In genomic region chr11:48818346-48818745, GRCm38 (mm10) we compare ENCODE assay signal across 8 mouse cellular contexts. TPM values are rescaled to one million over a fixed set of nuclear protein-coding genes. Genes with fewer than 3 reads are reported as not detected.
A peak's percentile ranks its signal among the peaks of the same experiment; 100 is the strongest.
DNase-seq lines count a peak whose midpoint lies in the region; ATAC-seq and TF ChIP-seq lines count a peak whose summit lies in the region.

No protein-coding gene starts in this region.

- WGBS in cerebellum, adult 2 months, result under 1% methylated on average over 16 of the region's 16 CpGs
- WGBS in lung, embryonic 14.5 days, result 0% methylated on average over 16 of the region's 16 CpGs
- WGBS in thymus, adult 2 months, result under 1% methylated on average over 16 of the region's 16 CpGs

- peak; percentile 20 to 21; a peak in 2 of 4 replicates for ATAC-seq in hematopoietic stem cell, adult 5-6 weeks (replicated peaks in 1 of 2; ENCODE audit: insufficient read depth in 1 of 2, low FRiP score in 2 of 2, low TSS enrichment in 1 of 2, low read depth in 1 of 2, poor library complexity in 2 of 2, severe bottlenecking in 2 of 2)
- 0 out of 2 replicates have a peak, but pooled peaks have one; percentile 4 for ATAC-seq in lung, embryonic 14.5 days (ENCODE audit: insufficient read depth)

- TF ChIP-seq EP300 in MEL (IDR thresholded peaks at IDR 0.05; ENCODE audit: low read depth in 1 of 2, low read length in 2 of 2), result no peak

- peaks cover 27% of the 10 kb centered on the region for H3K79me2 ChIP-seq in MEL (ENCODE audit: control insufficient read depth, insufficient read depth, low read length, poor library complexity)

- peak overlapping the region; percentile 95 for H3K9ac ChIP-seq in MEL (ENCODE audit: control insufficient read depth, low read depth, low read length, poor library complexity, severe bottlenecking)
- H3K9ac ChIP-seq in lung, embryonic 14.5 days, result 0 out of 2 replicates have a peak overlapping the region, but pooled peaks have one; percentile 74

- TF ChIP-seq CTCF in MEL (IDR thresholded peaks at IDR 0.05 in 2 of 3, conservative IDR thresholded peaks at IDR 0.05 in 1 of 3; ENCODE audit: control insufficient read depth in 1 of 3, insufficient read depth in 1 of 3, low read depth in 2 of 3, low read length in 3 of 3, poor library complexity in 1 of 3, severe bottlenecking in 1 of 3), result no peak
- no peak for TF ChIP-seq CTCF in cerebellum, adult 2 months (IDR thresholded peaks at IDR 0.05; ENCODE audit: borderline replicate concordance, insufficient read depth, low read depth, low read length)
- TF ChIP-seq CTCF in lung, embryonic 14.5 days (IDR thresholded peaks at IDR 0.05; ENCODE audit: low read depth), result no peak
- TF ChIP-seq CTCF in thymus, adult 2 months (IDR thresholded peaks at IDR 0.05; ENCODE audit: borderline replicate concordance, control insufficient read depth, extremely low read depth, insufficient read depth, low read length, poor library complexity), result no peak

- no peak for TF ChIP-seq POLR2A in MEL (IDR thresholded peaks at IDR 0.05; ENCODE audit: control insufficient read depth in 1 of 2, insufficient read depth in 1 of 2, low read depth in 1 of 2, low read length in 2 of 2, poor library complexity in 1 of 2)
- TF ChIP-seq POLR2A in cerebellum, adult 2 months (IDR thresholded peaks at IDR 0.05; ENCODE audit: borderline replicate concordance, insufficient read depth, low read length), result no peak
- no peak for TF ChIP-seq POLR2A in thymus, adult 2 months (IDR thresholded peaks at IDR 0.05; ENCODE audit: control insufficient read depth, extremely low read depth, insufficient read depth, low read length, poor library complexity)

- H3K4me2 ChIP-seq in lung, embryonic 14.5 days, result peak overlapping the region; percentile 68

- H3K36me3 ChIP-seq in MEL (ENCODE audit: control insufficient read depth in 1 of 2, insufficient read depth in 2 of 2, low read length in 2 of 2), result peaks cover 0 to 45% of the 10 kb centered on the region in 2 experiments; a peak in 2 of 4 replicates
- H3K36me3 ChIP-seq in lung, embryonic 14.5 days (ENCODE audit: insufficient read depth), result peaks cover 10% of the 10 kb centered on the region; the same call in 1 of the 2 replicates
- no peaks in the 10 kb centered on the region for H3K36me3 ChIP-seq in thymus, adult 2 months (ENCODE audit: control insufficient read depth, insufficient read depth, low read length)

- no peaks in the 10 kb centered on the region for H3K9me3 ChIP-seq in MEL (replicated peaks; ENCODE audit: insufficient read depth, low read length)
- no peaks in the 10 kb centered on the region for H3K9me3 ChIP-seq in lung, embryonic 14.5 days (ENCODE audit: low read depth, low read length)

- H3K27me3 ChIP-seq in MEL (ENCODE audit: control insufficient read depth in 1 of 2, insufficient read depth in 2 of 2, low read length in 2 of 2), result no peaks in the 10 kb centered on the region
- H3K27me3 ChIP-seq in cerebellum, adult 2 months (ENCODE audit: control insufficient read depth, insufficient read depth, low read length), result no peaks in the 10 kb centered on the region
- no peaks in the 10 kb centered on the region for H3K27me3 ChIP-seq in lung, embryonic 14.5 days (ENCODE audit: insufficient read depth, low read length)
- no peaks in the 10 kb centered on the region for H3K27me3 ChIP-seq in thymus, adult 2 months (ENCODE audit: control insufficient read depth, insufficient read depth, low read length)

- no peak overlapping the region for H3K27ac ChIP-seq in MEL (ENCODE audit: control insufficient read depth, low read depth, low read length)
- H3K27ac ChIP-seq in cerebellum, adult 2 months (ENCODE audit: insufficient read depth, low read length), result no peak overlapping the region
- no peak overlapping the region for H3K27ac ChIP-seq in lung, embryonic 14.5 days (ENCODE audit: low read depth)
- no peak overlapping the region for H3K27ac ChIP-seq in thymus, adult 2 months (ENCODE audit: control insufficient read depth, insufficient read depth, low read length)

- peaks cover 14 to 48% of the 10 kb centered on the region in 2 experiments for H3K4me1 ChIP-seq in MEL (ENCODE audit: control insufficient read depth in 1 of 2, insufficient read depth in 2 of 2, low read length in 2 of 2)
- H3K4me1 ChIP-seq in cerebellum, adult 2 months (ENCODE audit: control insufficient read depth, insufficient read depth, low read length), result peaks cover 5% of the 10 kb centered on the region
- no peaks in the 10 kb centered on the region for H3K4me1 ChIP-seq in lung, embryonic 14.5 days (ENCODE audit: insufficient read depth)
- peaks cover 10% of the 10 kb centered on the region for H3K4me1 ChIP-seq in thymus, adult 2 months (replicated peaks; ENCODE audit: control insufficient read depth, insufficient read depth, low read length)

- peak; percentile 97 for DNase-seq in MEL (ENCODE audit: low read depth, low spot score)
- peak; percentile 85 to 86 for DNase-seq in cerebellum, adult 2 months
- peak; percentile 97 for DNase-seq in forelimb bud, embryonic 11.5 days (ENCODE audit: low read depth, low spot score)
- peak; percentile 84 to 90 for DNase-seq in layer of hippocampus, adult 8-10 months (ENCODE audit: low spot score in 2 of 2)
- DNase-seq in lung, embryonic 14.5 days, result peak; percentile 99
- DNase-seq in ovary, adult 18-20 months (ENCODE audit: low spot score), result peak; percentile 55
- peak; percentile 83 for DNase-seq in thymus, adult 2 months

- peak overlapping the region; percentile 86 to 97 for H3K4me3 ChIP-seq in MEL (ENCODE audit: control insufficient read depth in 1 of 2, insufficient read depth in 1 of 2, low read depth in 2 of 2, low read length in 2 of 2)
- peak overlapping the region; percentile 52 for H3K4me3 ChIP-seq in cerebellum, adult 2 months (replicated peaks; ENCODE audit: insufficient read depth, low read depth, low read length)
- H3K4me3 ChIP-seq in lung, embryonic 14.5 days (ENCODE audit: low read depth, low read length), result peak overlapping the region; percentile 74
- no peak overlapping the region for H3K4me3 ChIP-seq in thymus, adult 2 months (ENCODE audit: control insufficient read depth, insufficient read depth, low read length)

- TF ChIP-seq RAD21 in MEL (IDR thresholded peaks at IDR 0.05; ENCODE audit: low read depth, low read length), result no peak

TF ChIP-seq in MEL, 35 proteins besides CTCF, POLR2A, EP300 and RAD21 (continues in another document):
- no peak for TF ChIP-seq RCOR1 (IDR thresholded peaks at IDR 0.05; ENCODE audit: low read depth, low read length)
- TF ChIP-seq KAT2A (conservative IDR thresholded peaks at IDR 0.05; ENCODE audit: low read depth, low read length), result peak; percentile 65; the same call in 1 of the 2 replicates
- TF ChIP-seq MEF2A (IDR thresholded peaks at IDR 0.05; ENCODE audit: extremely low read depth, insufficient replicate concordance, low read depth, low read length, poor library complexity, severe bottlenecking), result no peak
- TF ChIP-seq TAL1 (IDR thresholded peaks at IDR 0.05; ENCODE audit: low read length), result 0 out of 2 replicates have a peak, but pooled peaks have one; percentile 5

RNA-seq across cellular contexts. Expression of gene Trim41, which starts 1.2 kb away (rescaled TPM):
- 31.6 and 37.0 TPM in 2 replicates for total RNA-seq in MEL (2012; rRNA removed)
- 10 to 100 TPM; 56.4 to 76.3 TPM for polyA plus RNA-seq in MEL (2012; ENCODE audit: insufficient read depth in 1 of 2, insufficient read length in 2 of 2, low read depth in 1 of 2, low replicate concordance in 2 of 2, missing spikeins in 1 of 2)
- 42.3 and 45.0 TPM in 2 replicates for polyA plus RNA-seq in cerebellum, adult 2 months (2012; rRNA removed)
- total RNA-seq in hematopoietic stem cell, adult 5-6 weeks (2017), result 54.7 and 74.2 TPM in 2 replicates
- 10 to 100 TPM; 45.7 to 73.5 (median 57.9) TPM for total RNA-seq in layer of hippocampus, adult 8-10 months (2022)
- polyA plus RNA-seq in lung, embryonic 14.5 days (2014; fragmentation: Nextera tagmentation; extraction: Ambion mirVana), result 4.5 and 4.6 TPM in 2 replicates
- 41.7 and 41.9 TPM in 2 replicates for polyA plus RNA-seq in thymus, adult 2 months (2012; rRNA removed)

RNA-seq across cellular contexts. Expression of gene Trim7, which starts 7.6 kb away (rescaled TPM):
- 0.72 and 0.81 TPM in 2 replicates for total RNA-seq in MEL (2012; rRNA removed)
- 1 to 10 TPM in 1 of 2 experiments, not detected in 1; 1.3 TPM for polyA plus RNA-seq in MEL (2012; ENCODE audit: insufficient read depth in 1 of 2, insufficient read length in 2 of 2, low read depth in 1 of 2, low replicate concordance in 2 of 2, missing spikeins in 1 of 2)
- 4.2 and 4.7 TPM in 2 replicates for polyA plus RNA-seq in cerebellum, adult 2 months (2012; rRNA removed)
- total RNA-seq in hematopoietic stem cell, adult 5-6 weeks (2017), result 0.19 and 4.3 TPM in 2 replicates
- 1 to 10 TPM; 2.2 to 3.4 (median 3.1) TPM for total RNA-seq in layer of hippocampus, adult 8-10 months (2022)
- 0.55 and 1.4 TPM in 2 replicates for polyA plus RNA-seq in lung, embryonic 14.5 days (2014; fragmentation: Nextera tagmentation; extraction: Ambion mirVana)
- polyA plus RNA-seq in thymus, adult 2 months (2012; rRNA removed), result 11.6 and 13.0 TPM in 2 replicates

RNA-seq across cellular contexts. Expression of gene Gm12184, which starts 8.1 kb away (rescaled TPM):
- 7.1 and 10.9 TPM in 2 replicates for total RNA-seq in MEL (2012; rRNA removed)
- 10 to 100 TPM in 1 of 2 experiments, not detected in 1; 15.3 TPM for polyA plus RNA-seq in MEL (2012; ENCODE audit: insufficient read depth in 1 of 2, insufficient read length in 2 of 2, low read depth in 1 of 2, low replicate concordance in 2 of 2, missing spikeins in 1 of 2)
- polyA plus RNA-seq in cerebellum, adult 2 months (2012; rRNA removed), result 30.1 and 34.0 TPM in 2 replicates
- 19.9 and 23.2 TPM in 2 replicates for total RNA-seq in hematopoietic stem cell, adult 5-6 weeks (2017)
- total RNA-seq in layer of hippocampus, adult 8-10 months (2022), result 1 to 10 TPM in 2 of 4 experiments, under 1 TPM in 2; 0.40 to 3.0 (median 1.0) TPM
- polyA plus RNA-seq in lung, embryonic 14.5 days (2014; fragmentation: Nextera tagmentation; extraction: Ambion mirVana), result 11.3 and 11.8 TPM in 2 replicates
- 8.1 and 20.2 TPM in 2 replicates for polyA plus RNA-seq in thymus, adult 2 months (2012; rRNA removed)

RNA-seq across cellular contexts. Expression of gene Rack1, which starts 18.2 kb away (rescaled TPM):
- 5,378 and 5,815 TPM in 2 replicates for total RNA-seq in MEL (2012; rRNA removed)
- polyA plus RNA-seq in MEL (2012; ENCODE audit: insufficient read depth in 1 of 2, insufficient read length in 2 of 2, low read depth in 1 of 2, low replicate concordance in 2 of 2, missing spikeins in 1 of 2), result 1,000 to 10,000 TPM in 1 of 2 experiments, 100 to 1,000 TPM in 1; 376 to 4,421 TPM
- 426 and 432 TPM in 2 replicates for polyA plus RNA-seq in cerebellum, adult 2 months (2012; rRNA removed)
- 1,452 and 1,675 TPM in 2 replicates for total RNA-seq in hematopoietic stem cell, adult 5-6 weeks (2017)
- total RNA-seq in layer of hippocampus, adult 8-10 months (2022), result 100 to 1,000 TPM; 240 to 284 (median 258) TPM
- 935 and 940 TPM in 2 replicates for polyA plus RNA-seq in lung, embryonic 14.5 days (2014; fragmentation: Nextera tagmentation; extraction: Ambion mirVana)
- 3,906 and 3,990 TPM in 2 replicates for polyA plus RNA-seq in thymus, adult 2 months (2012; rRNA removed)

RNA-seq across cellular contexts. Expression of gene Irgm1, which starts 53.1 kb away (rescaled TPM):
- 7.5 and 10.7 TPM in 2 replicates for total RNA-seq in MEL (2012; rRNA removed)
- polyA plus RNA-seq in MEL (2012; ENCODE audit: insufficient read depth in 1 of 2, insufficient read length in 2 of 2, low read depth in 1 of 2, low replicate concordance in 2 of 2, missing spikeins in 1 of 2), result 10 to 100 TPM in 1 of 2 experiments, not detected in 1; 10.0 TPM
- 6.5 and 7.1 TPM in 2 replicates for polyA plus RNA-seq in cerebellum, adult 2 months (2012; rRNA removed)
- total RNA-seq in hematopoietic stem cell, adult 5-6 weeks (2017), result 85.2 and 86.7 TPM in 2 replicates
- 10 to 100 TPM in 2 of 4 experiments, 1 to 10 TPM in 2; 6.8 to 25.6 (median 12.4) TPM for total RNA-seq in layer of hippocampus, adult 8-10 months (2022)
- polyA plus RNA-seq in lung, embryonic 14.5 days (2014; fragmentation: Nextera tagmentation; extraction: Ambion mirVana), result 6.7 and 7.6 TPM in 2 replicates
- polyA plus RNA-seq in thymus, adult 2 months (2012; rRNA removed), result 17.7 and 20.0 TPM in 2 replicates
